Mouse (Mus musculus) liver, adult 2 months (tissue): Measurements from ENCODE around the gene Nlgn1.

ENCODE experiments used
- CTCF ChIP-seq: fragments of 200-500 bp; IDR thresholded peaks from 2 replicates; pipeline ENCODE4 v1.5.1; 2011; ENCODE audit warnings: low read depth, low read length, control low read depth
- POLR2A ChIP-seq: fragments of 200-500 bp; IDR thresholded peaks from 2 replicates; pipeline ENCODE4 v1.6.1; 2011; ENCODE audit warnings: low read length, control low read depth; ENCODE audit not compliant: insufficient read depth; ENCODE audit errors: extremely low read depth

DNA sequence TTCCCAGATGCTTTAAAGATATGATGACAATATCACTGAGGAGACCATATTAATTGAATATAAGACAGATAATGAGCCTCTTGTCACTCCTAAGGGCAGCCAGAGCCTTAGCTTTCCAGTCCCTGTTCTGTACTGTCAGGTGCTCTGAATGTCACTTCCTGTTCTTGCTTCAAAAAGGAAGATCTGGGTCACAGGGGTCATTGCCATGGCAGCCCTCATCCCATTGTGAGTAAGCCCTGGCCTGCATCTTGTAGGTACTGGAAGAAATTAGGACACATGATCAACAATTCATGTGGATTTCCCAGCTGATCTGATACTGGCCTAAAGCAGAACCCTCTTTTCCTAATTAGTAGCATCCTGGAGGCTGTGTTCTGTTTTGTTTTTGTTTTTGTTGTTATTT lies 463.1 kb downstream of the Nlgn1 start:
- no peak for TF ChIP-seq CTCF
- TF ChIP-seq POLR2A, result no peak
